Comparison of ENCODE assay signal across 8 mouse cellular contexts in the genomic region with DNA sequence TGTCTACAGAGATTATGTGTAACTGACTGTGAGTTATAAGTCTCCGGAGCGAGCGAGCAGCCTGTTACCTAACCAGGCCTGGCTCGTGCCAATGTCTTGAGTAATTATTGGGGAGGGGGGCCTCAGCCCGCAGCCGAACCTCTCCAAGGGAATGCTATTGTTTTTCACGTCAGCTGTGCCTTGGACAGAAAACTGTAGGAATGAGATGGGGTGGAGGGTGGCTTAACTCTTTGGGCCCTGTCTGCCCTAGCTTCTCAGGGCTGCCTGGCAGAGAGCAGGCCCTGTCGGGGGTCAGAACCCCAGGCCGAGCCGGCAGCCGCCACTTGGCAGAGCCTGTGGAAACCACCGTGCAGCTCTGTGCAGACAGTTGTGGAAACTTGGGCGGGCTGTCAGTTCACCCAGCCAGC. TPM values are rescaled to one million over a fixed set of nuclear protein-coding genes. Genes with fewer than 3 reads are reported as not detected.
DNase-seq lines count a peak whose midpoint lies in the region; ATAC-seq and TF ChIP-seq lines count a peak whose summit lies in the region.

No protein-coding gene starts in this region.

- DNase-seq in heart, adult 11 months, result peak; percentile 98
- no peak for DNase-seq in heart, adult 8-10 months (ENCODE audit: low spot score)
- peak; percentile 82 for DNase-seq in gastrocnemius, adult 2 months
- peak; percentile 56 for DNase-seq in hindbrain, postnatal 0 days (ENCODE audit: low spot score)
- DNase-seq in ovary, postnatal 36 days (ENCODE audit: low spot score), result peak; percentile 38
- DNase-seq in cerebellum, adult 11-12 months, result no peak
- DNase-seq in liver, result no peak
- DNase-seq in right cerebral cortex, adult 18-20 months, result no peak

- H3K9me3 ChIP-seq in hindbrain, postnatal 0 days (ENCODE audit: low read length), result no peaks in the 10 kb centered on the region

- H3K36me3 ChIP-seq in hindbrain, postnatal 0 days (ENCODE audit: insufficient read depth, low read length), result no peaks in the 10 kb centered on the region

- WGBS in hindbrain, postnatal 0 days, result 26% methylated on average over 13 of the region's 13 CpGs

- peak; percentile 53; the same call in 1 of the 2 replicates for ATAC-seq in hindbrain, postnatal 0 days

- H3K4me3 ChIP-seq in gastrocnemius, adult 2 months, result peak overlapping the region; percentile 37; the same call in 1 of the 2 replicates
- no peak overlapping the region for H3K4me3 ChIP-seq in hindbrain, postnatal 0 days (ENCODE audit: low read length)

- H3K9ac ChIP-seq in hindbrain, postnatal 0 days (replicated peaks; ENCODE audit: low read length), result no peak overlapping the region

- H3K4me1 ChIP-seq in hindbrain, postnatal 0 days (ENCODE audit: insufficient read depth, low read length), result 0 out of 2 replicates have a peak, but pooled peaks cover 3% of the 10 kb centered on the region

- H3K27me3 ChIP-seq in hindbrain, postnatal 0 days (ENCODE audit: insufficient read depth, low read length), result no peaks in the 10 kb centered on the region

- H3K27ac ChIP-seq in gastrocnemius, adult 2 months, result peak overlapping the region; percentile 82
- H3K27ac ChIP-seq in hindbrain, postnatal 0 days, result no peak overlapping the region

- no peak overlapping the region for H3K4me2 ChIP-seq in hindbrain, postnatal 0 days (ENCODE audit: low read depth, low read length)

- no peak for TF ChIP-seq CTCF in gastrocnemius, adult 2 months (IDR thresholded peaks at IDR 0.05)
- TF ChIP-seq CTCF in hindbrain, postnatal 0 days (IDR thresholded peaks at IDR 0.05; ENCODE audit: low read depth), result no peak

- intact Hi-C loops in gastrocnemius, adult 2 months (cut with DNase I), result loop anchor here (5.0 kb wide), 1 partner anchor 54 kb away; a partner anchor contains a TSS

RNA-seq across cellular contexts. Expression of a gene that starts 52.2 kb away (rescaled TPM):
- total RNA-seq in heart, adult 8-10 months (2022), result 10 to 100 TPM; 27.9 to 44.7 (median 34.9) TPM
- 10 to 100 TPM; 23.2 to 23.5 TPM for total RNA-seq in gastrocnemius, adult 2 months (2021)
- 127 and 139 TPM in 2 replicates for total RNA-seq in hindbrain, postnatal 0 days (2014; rRNA removed)
- polyA plus RNA-seq in hindbrain, postnatal 0 days (2015; fragmentation: Nextera tagmentation; extraction: Ambion mirVana), result 144 and 150 TPM in 2 replicates

Comparison
In these comparisons a context has a peak if more than half of its experiments do, and no peak if none do; other contexts are left out.
1. DNase-seq: peak in heart, adult 11 months (single experiment), gastrocnemius, adult 2 months (single experiment), hindbrain, postnatal 0 days (single experiment) and ovary, postnatal 36 days (single experiment); none in heart, adult 8-10 months (single experiment), cerebellum, adult 11-12 months (single experiment), liver (single experiment) and right cerebral cortex, adult 18-20 months (single experiment).